Comparison of ENCODE assay signal across 32 mouse cellular contexts in the genomic region with DNA sequence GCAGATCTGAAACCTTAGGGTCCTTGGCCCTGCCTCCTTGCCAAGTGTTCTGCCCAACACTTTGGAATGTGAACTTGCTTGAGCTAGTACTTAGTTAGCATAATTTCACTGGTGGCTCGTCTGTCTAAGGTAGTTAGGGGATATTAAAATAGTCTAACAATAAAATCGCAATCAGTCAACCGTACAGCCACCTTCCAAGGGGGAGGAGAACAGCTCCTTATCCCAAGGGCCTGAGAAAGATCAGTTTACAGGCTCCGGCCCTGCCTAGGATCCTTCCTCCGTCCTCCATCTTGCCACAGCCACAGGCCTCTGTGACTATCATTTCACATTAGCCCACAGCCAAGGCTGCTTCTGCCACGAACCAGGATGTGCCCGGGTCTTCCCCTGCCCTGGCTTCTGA. TPM values are rescaled to one million over a fixed set of nuclear protein-coding genes. Genes with fewer than 3 reads are reported as not detected.
"Had no signal": no experiment of that assay in that cellular context is flagged by ENCODE, and none has a peak within 500 bp of the region (broad histone marks: within the 10 kb centered on the region; RNA-seq: fewer than 3 reads in every experiment).

A gene (plus strand): TSS at position 301 of the 400 bp plus-strand sequence.

- H3K36me3 ChIP-seq: liver, embryonic 13.5 days; stomach, embryonic 15.5 days had no signal

- DNase-seq: layer of hippocampus, postnatal 36 days; liver, embryonic 13.5 days; lung, adult 2 months; lung, postnatal 14 days; lung, postnatal 4 days; midbrain, embryonic 14.5 days; right cerebral cortex, adult 18-20 months; right cerebral cortex, postnatal 14 days; right cerebral cortex, postnatal 4 days; thymus, postnatal 25 days had no signal

- ATAC-seq: hindbrain, postnatal 0 days; inflammation-experienced regulatory T-cells, adult 6 months; intestine, postnatal 0 days had no signal

- H3K4me2 ChIP-seq: liver, embryonic 13.5 days; midbrain, embryonic 11.5 days; stomach, embryonic 15.5 days had no signal

- H3K4me1 ChIP-seq: liver, embryonic 13.5 days; stomach, embryonic 15.5 days had no signal

- H3K9ac ChIP-seq: liver, embryonic 13.5 days; stomach, embryonic 15.5 days had no signal

- H3K27me3 ChIP-seq: liver, embryonic 13.5 days; stomach, embryonic 15.5 days had no signal

- H3K9me3 ChIP-seq: liver, embryonic 13.5 days; stomach, embryonic 15.5 days had no signal

- H3K27ac ChIP-seq: hindbrain, postnatal 0 days; layer of hippocampus, adult 2 months; left cerebral cortex, adult 2 months; liver, embryonic 13.5 days; stomach, embryonic 15.5 days had no signal

- H3K4me3 ChIP-seq: layer of hippocampus, adult 2 months; left cerebral cortex, adult 2 months; liver, embryonic 13.5 days; stomach, embryonic 15.5 days had no signal

RNA-seq across cellular contexts. Expression of the gene that starts here (rescaled TPM):
- total RNA-seq: hindbrain, postnatal 0 days; layer of hippocampus, adult 2 months; layer of hippocampus, postnatal 10 days; layer of hippocampus, postnatal 36 days; left cerebral cortex, adult 2 months; left cerebral cortex, postnatal 10 days; left cerebral cortex, postnatal 36 days; liver, adult 2 months; megakaryocyte progenitor cell, adult 5-6 weeks; megakaryocyte-erythroid progenitor cell, adult 5-6 weeks; midbrain, postnatal 0 days had no signal
- polyA plus RNA-seq: hindbrain, postnatal 0 days; inflammation-experienced regulatory T-cells, adult 6 months; intestine, postnatal 0 days; large intestine, adult 2 months; limb, embryonic 11.5 days; limb, embryonic 14.5 days; liver, adult 2 months; liver, embryonic 13.5 days; liver, embryonic 16.5 days; lung, adult 2 months; lung, embryonic 16.5 days; midbrain, embryonic 11.5 days; midbrain, embryonic 14.5 days; midbrain, postnatal 0 days; neural tube, embryonic 11.5 days; neural tube, embryonic 14.5 days; stomach, embryonic 15.5 days; thymus, postnatal 0 days had no signal
